Mouse (Mus musculus) left cerebral cortex, adult 8-10 months (tissue): ENCODE data around the gene H60c. TPM values are rescaled to one million over a fixed set of nuclear protein-coding genes. Genes with fewer than 3 reads are reported as not detected.
"Not testable (repeated sequence)": the region's sequence is repeated elsewhere in the genome, so short reads cannot be mapped to it uniquely, and the experiment has no call there.

Experiments used
- DNase-seq, 2 experiments: peaks; one replicate each; pipeline ENCODE4 v3.0.0; 2022; ENCODE audit warnings: low spot score in 2 of 2
- total RNA-seq, 4 experiments: library from RNA; stranded (reverse); gene quantifications; 2 replicates each; pipeline ENCODE4 v1.2.4; 2022

The H60c gene
- not detected for total RNA-seq

DNA sequence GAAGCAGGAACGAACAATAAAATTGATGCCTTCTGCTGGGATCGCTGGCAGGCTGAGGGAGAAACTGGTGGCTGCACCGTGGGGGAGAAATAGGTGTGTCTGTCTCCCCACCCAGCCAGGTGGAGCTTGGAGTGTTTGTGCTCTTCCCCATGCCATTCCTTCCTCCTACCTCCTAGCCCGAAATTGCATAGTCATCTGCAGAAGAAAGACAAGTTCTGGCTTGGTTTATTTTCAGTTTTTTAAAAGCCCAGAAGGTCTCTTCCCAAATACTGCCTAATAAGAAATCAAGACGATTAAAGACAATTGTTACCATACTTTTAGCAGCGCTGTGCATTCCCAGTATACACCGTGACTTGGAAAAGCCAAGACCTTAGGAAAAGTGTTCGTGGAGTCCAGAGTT, at the start of gene H60c:
TSS of gene H60c (minus strand) at position 101 of the 400 bp plus-strand sequence.
- DNase-seq = no peak

DNA sequence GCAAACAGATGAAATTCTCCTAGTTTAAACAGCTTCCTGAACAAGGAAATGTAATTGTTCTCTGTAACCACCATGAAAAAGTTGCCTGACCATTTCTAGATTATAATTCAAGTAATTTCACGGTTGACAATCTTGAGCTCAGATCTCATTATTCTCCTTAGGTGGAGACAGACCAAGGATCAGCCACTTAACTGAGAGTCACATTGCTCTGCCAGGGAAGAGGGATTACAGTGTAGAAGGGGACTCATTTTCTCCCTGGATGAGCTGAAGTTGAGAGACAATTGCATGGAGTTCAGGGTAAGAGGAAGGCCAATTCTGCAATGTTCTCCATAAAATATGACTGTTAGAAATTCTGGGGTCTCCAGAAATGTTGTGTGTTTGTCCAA, 41.2 kb upstream of the H60c start:
- no peak for DNase-seq

DNA sequence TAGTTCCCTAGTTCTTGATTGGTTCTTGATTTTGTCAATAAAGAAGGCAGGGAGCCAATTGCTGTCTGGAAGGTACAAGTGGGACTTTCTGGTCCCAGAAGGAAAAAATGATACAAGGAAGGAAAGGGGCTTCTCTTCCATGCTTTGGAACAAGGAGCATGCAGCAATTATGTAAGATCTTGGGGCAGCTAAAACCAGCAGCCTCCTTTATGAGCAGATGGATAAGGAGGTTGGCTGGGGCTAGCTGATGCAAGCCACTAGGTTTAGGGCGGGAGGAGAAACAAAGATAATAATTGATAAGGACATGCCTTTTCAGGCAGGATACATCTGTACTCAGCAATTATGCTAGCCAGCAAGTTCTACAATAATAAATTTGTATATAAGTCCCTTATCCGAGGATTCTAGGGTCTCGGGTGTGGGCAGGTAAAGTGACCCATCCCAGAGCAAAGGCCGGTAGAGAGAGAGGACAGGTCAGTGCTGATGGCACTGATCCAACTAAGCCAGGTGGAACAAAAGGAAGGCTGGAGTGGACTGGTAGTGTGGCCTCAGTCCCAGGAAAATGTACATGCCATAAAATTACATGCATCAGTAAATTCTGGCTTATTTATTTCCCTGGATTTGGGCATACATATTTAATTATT, 40.7 kb upstream of the H60c start:
- DNase-seq = no peak

DNA sequence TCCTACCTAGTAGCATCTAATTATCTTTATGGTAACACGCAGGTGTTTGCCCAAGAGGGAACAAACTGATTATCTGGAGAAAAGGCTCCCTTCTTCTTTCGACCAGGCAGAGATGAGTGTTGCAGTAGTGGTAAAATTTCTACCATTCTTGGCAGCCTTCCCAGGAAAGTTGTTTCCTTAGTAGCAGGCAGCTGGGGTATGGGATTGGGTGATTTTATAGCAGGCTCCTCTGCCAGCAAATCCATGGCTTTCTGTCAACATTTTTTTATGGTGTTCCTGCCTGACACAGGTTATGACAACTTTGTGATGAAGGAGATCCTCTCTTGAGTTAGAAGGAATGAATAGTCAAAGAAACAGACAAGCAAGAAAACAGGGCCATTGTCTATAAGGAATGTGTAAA, 40.2 kb upstream of the H60c start:
- DNase-seq = peak in 1 of 2 experiments; percentile 22

DNA sequence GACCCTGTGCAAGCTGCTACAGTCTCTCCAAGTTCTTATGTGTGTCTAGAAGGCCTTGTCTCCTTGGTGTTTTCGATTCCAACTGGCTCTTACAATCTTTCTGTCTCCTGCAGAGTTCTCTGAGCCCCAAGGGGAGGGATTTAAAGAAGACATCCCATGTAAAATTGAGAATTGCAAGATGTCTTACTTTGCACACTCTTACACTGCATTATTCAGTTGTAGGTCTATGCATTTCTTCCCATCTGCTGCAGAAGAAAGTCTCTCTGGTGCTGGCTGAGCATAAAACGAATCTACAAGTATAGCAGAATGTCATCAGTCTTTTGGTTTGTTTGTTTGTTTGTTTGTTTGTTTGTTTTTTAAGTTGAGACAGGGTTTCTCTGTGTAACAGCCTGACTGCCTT, 26.4 kb upstream of the H60c start:
- no peak for DNase-seq

DNA sequence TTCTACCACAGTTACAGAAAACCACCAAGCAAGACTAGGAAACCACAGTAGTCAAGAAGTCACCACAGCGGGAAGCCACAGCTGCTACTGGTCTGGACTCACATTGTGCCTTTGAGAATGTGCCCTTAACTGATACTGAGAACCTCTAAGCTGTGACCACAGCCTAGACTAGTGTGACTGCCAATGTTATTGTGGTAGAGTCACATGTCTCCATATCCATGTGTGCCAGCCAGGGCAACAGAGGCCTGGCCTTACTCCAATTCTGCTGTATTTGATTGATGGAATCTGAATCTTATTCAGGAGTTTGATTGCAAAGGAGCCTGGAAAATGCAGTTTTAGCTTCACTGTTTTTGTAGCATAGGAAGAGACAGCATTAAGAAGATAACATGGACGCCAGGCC, 13.5 kb upstream of the H60c start:
- no peak for DNase-seq

DNA sequence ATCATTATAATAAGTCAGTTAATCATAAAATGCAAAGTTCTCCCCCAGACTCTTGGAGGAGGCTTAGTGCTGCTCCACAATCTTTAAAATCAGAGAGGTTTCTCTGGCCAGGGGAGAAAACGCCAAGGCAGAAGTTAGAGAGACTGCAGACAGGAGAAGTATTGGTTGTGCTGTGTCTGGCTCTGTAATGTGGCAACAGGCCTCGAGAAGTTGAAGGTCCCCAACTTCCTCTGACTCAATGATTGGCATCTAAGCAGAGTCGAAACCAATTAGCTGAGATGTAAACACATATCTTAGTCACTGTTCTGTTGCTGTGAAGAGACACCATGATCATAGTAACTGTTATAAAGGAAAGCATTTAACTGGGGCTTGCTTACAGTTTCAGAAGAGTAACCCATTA, 6.5 kb upstream of the H60c start:
- DNase-seq = no peak

DNA sequence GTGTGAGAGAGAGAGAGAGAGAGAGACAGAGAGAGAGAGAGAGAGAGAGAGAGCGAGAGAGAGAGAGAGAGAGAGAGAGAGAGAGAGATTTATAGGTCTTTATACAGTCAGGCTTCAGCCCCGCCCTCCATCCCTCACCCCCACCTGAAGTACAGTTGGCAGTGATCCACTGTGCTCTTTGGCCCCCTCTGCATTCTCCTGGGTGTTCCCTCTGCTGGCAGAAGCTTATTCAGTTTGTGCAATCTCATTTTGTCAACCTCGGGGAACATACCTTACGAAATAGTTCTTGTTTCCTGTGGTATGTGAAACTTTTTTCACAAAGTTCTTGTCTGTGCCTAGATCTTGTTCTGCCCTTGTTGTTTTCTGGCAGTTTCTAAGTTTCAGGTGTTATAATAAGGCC, 3.5 kb upstream of the H60c start:
- no peak for DNase-seq

DNA sequence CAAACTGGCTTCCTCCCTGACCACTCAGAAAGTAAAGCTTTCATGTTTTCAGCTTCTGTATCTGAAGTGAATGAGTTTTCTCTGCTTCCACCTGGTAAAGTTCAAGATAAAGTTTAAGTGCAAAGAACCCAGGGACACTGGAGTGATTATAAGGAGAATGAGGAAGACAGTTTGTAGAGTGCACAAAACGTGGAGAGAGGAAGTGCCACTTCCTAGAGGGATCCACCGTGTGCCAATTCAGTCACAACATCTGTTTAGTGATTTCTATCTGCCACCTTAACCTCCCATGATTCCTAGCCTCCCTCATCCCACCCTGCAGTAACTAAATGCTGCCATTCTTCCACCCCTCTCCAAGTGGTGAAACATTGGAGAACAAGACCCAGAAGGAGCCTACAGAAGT, 842 bp downstream of the H60c start:
- no peak for DNase-seq

DNA sequence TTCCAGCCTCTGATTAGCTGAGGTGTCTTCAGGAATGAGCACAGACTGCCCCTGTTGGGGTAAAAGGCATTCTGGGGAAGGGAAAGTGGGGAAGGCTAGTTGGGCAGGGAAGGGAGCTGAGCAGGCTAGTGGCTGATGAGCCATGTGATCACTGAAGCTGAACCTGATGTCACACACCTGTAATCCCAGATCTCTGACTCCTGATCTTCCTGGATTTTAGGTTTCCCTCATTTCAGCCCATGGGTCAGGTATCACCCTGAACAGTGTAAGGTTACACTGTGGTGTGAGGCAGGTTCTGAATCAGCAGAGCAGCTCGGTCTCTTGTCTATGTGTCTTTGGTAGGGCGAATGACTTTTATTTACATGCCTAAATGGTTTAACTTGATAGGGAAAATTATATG, 4.8 kb downstream of the H60c start:
- no peak for DNase-seq

DNA sequence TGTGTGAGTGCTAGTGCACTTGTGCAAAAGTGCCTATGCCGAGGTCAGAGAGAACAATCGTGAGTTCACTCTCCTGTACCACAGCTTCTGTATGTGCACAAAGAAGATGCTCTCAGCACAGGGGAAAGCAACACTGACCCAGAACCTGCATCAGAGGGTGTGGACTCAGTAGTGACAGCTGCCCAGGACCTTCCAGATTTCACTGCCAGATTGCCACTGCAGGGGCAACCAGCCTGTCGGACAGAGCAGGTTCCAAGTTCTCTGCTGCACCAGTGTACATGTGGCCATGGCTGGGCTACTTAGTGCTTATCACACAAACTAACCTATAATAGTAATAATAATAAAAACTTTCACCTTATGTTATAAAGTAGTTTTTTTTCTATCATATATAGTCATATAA, 10.2 kb downstream of the H60c start:
- no peak for DNase-seq

DNA sequence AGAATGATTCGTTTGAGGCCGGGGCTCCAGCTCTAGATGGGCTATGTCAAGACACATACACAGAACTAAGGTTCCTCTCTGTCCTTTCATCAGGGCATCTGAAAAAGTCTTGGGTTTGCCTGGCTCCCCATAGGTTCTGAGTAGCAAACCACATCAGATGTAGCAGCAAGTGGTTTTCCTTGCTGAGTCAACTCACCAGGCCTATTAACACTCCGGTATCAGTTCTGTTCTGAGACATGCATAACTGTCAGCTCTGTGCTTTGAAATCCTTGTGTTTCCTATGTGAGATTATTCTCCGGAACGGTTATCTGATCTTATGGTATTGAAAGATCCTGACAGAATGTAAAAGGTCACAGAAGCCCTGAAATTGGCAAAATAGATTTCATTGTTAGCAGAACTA, 29.1 kb downstream of the H60c start:
- DNase-seq = not testable (repeated sequence)

DNA sequence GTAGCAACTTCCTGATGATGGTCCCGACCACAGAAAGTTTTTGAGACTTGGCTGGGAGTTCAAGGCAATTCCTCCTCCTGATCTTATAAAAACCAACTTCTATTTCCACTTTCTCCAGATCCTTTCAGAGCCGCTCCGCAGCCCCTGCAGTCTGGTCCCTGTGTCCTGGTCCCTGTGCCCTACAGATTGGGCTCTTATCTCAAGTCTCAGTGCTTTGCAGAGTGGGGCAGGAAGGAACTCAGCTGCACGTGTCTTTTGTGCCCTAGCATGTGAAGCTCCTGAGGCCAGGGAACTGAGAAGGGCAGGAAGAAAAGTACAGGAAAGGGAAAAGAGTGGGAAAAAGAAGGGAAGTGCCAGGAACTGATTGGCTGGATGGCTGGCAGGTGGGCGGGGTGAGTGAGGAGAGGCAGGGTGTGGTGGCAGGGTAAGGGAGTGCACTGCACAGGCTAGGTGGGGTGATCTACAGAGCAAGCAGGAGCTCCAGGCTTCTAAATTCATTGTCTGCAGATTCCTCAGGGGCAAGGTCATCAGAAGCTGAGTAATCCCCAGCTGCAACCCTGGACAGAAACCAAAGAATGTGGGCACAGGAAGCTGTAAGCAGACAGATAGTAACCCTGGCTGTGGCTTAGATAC, 30.8 kb downstream of the H60c start:
- DNase-seq = no peak

DNA sequence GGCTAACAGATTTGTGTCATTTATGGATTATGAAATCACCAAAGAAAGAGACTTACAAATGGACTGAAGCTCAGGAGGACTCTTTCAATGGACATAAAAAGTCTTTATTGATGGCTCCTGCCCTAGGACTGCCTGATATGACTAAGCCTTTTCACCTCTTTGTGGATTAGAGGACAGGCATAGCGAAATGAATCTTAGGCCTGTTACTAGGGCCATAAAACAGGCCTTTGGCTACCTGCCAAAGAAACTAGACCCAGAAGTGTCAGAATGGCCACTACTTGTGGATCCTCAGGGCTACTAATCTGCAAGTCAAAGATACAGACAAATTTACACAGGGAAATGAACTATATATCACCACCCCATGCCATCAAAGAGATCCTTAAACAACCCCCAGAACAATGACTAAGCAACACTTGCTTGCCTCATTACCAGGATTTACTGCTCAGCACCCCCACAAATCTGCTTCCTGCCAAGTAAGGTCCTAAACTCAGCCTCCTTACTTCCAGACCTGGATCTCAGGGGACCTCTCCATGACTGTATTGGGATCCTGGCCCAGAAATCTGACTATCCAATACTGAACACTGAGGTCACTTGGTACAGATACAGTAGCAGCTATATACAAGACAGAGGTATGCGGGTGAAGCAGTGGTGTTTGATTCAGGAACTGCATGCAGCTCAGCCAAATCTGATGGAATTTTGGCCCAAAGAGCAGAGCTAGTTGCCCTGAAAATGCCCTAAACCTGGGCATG, 39.0 kb downstream of the H60c start:
- no peak for DNase-seq

Other genes with a start within 250 kb of the H60c start
- gene Ppp1r14c, start 98.3 kb upstream of the H60c start, total RNA-seq = 10 to 100 TPM in 3 of 4 experiments, 1 to 10 TPM in 1; 9.8 to 13.1 (median 11.1) TPM